Mouse (Mus musculus): ENCODE measurements around the gene Bcas1.

GRCm38 (mm10) chr2:170388320-170388719, 39.3 kb downstream of the Bcas1 start:
- TF ChIP-seq CTCF (IDR thresholded peaks at IDR 0.05; ENCODE audit: low read depth) (no peak), EP300 (optimal IDR thresholded peaks at IDR 0.05) (no peak)
